Mouse (Mus musculus) MEL (cell line): Measurements from ENCODE around the gene Gm20388. TPM values are rescaled to one million over a fixed set of nuclear protein-coding genes. Genes with fewer than 3 reads are reported as not detected.

ENCODE experiments used
- DNase-seq: peaks from one replicate; pipeline ENCODE4 v3.0.0; 2011; ENCODE audit warnings: low read depth, low spot score
- H3K27ac ChIP-seq: 2 replicates; pipeline ENCODE4 v1.5.1; 2012; ENCODE audit warnings: low read depth, mild to moderate bottlenecking, control low read depth, low read length, moderate library complexity; ENCODE audit not compliant: control insufficient read depth
- H3K27me3 ChIP-seq, 2 experiments: fragments of 150-350 bp in 1 of 2; sonication (generic) in 1 of 2; 2 replicates each; pipeline ENCODE4 v1.6.1; 2012; ENCODE audit warnings: low read length in 2 of 2, mild to moderate bottlenecking in 2 of 2, improper control_type of control experiment in 1 of 2, moderate library complexity in 1 of 2; ENCODE audit not compliant: insufficient read depth in 2 of 2, control insufficient read depth in 1 of 2
- H3K36me3 ChIP-seq, 2 experiments: 2 replicates each; pipeline ENCODE4 v1.6.1; 2012 to 2014; ENCODE audit warnings: low read length in 2 of 2, improper control_type of control experiment in 1 of 2, inconsistent platforms in 1 of 2, mild to moderate bottlenecking in 1 of 2; ENCODE audit not compliant: insufficient read depth in 2 of 2, control insufficient read depth in 1 of 2
- H3K4me1 ChIP-seq, 2 experiments: fragments of 150-350 bp in 1 of 2; sonication (generic) in 1 of 2; 2 replicates each; pipeline ENCODE4 v1.6.1; 2012; ENCODE audit warnings: low read length in 2 of 2, improper control_type of control experiment in 1 of 2, mild to moderate bottlenecking in 1 of 2; ENCODE audit not compliant: insufficient read depth in 2 of 2, control insufficient read depth in 1 of 2
- H3K4me3 ChIP-seq, 2 experiments: fragments of 150-350 bp in 1 of 2; sonication (generic) in 1 of 2; 2 replicates each; pipeline ENCODE4 v1.5.1; 2012; ENCODE audit warnings: low read depth in 2 of 2, low read length in 2 of 2, mild to moderate bottlenecking in 2 of 2, moderate library complexity in 2 of 2, control low read depth in 1 of 2, improper control_type of control experiment in 1 of 2; ENCODE audit not compliant: control insufficient read depth in 1 of 2, insufficient read depth in 1 of 2
- H3K79me2 ChIP-seq: 2 replicates; pipeline ENCODE4 v1.6.1; 2012; ENCODE audit warnings: mild to moderate bottlenecking, low read length, moderate library complexity; ENCODE audit not compliant: control insufficient read depth, poor library complexity, insufficient read depth
- H3K9ac ChIP-seq: 2 replicates; pipeline ENCODE4 v1.6.1; 2012; ENCODE audit warnings: low read depth, mild to moderate bottlenecking, control low read depth, low read length, moderate library complexity; ENCODE audit not compliant: control insufficient read depth, poor library complexity, severe bottlenecking
- H3K9me3 ChIP-seq: fragments of 150-350 bp; sonication (generic); replicated peaks from 2 replicates; pipeline ENCODE4 v1.6.1; 2012; ENCODE audit warnings: mild to moderate bottlenecking, low read length, improper control_type of control experiment, moderate library complexity; ENCODE audit not compliant: insufficient read depth
- BHLHE40 ChIP-seq: IDR thresholded peaks from 2 replicates; pipeline ENCODE4 v1.6.1; 2012; ENCODE audit warnings: low read depth, mild to moderate bottlenecking, inconsistent platforms, low read length, improper control_type of control experiment, borderline replicate concordance
- CHD1 ChIP-seq: IDR thresholded peaks from 2 replicates; pipeline ENCODE4 v1.6.1; 2012; ENCODE audit warnings: low read depth, mild to moderate bottlenecking, inconsistent platforms, low read length, improper control_type of control experiment
- CHD2 ChIP-seq: IDR thresholded peaks from 2 replicates; pipeline ENCODE4 v1.6.1; 2011; ENCODE audit warnings: low read length, improper control_type of control experiment
- E2F4 ChIP-seq: IDR thresholded peaks from 2 replicates; pipeline ENCODE4 v1.6.1; 2011; ENCODE audit warnings: low read depth, low read length, improper control_type of control experiment, borderline replicate concordance
- EP300 ChIP-seq, 2 experiments: IDR thresholded peaks; 2 replicates each; pipeline ENCODE4 v1.6.1; 2011; ENCODE audit warnings: improper control_type of control experiment in 2 of 2, low read length in 2 of 2, low read depth in 1 of 2, mild to moderate bottlenecking in 1 of 2
- ETS1 ChIP-seq: IDR thresholded peaks from 2 replicates; pipeline ENCODE4 v1.6.1; 2012; ENCODE audit warnings: low read depth, mild to moderate bottlenecking, inconsistent platforms, low read length, improper control_type of control experiment, moderate library complexity
- GATA1 ChIP-seq: IDR thresholded peaks from 2 replicates; pipeline ENCODE4 v1.6.1; 2011; ENCODE audit warnings: low read depth, low read length, improper control_type of control experiment
- JUND ChIP-seq: IDR thresholded peaks from 2 replicates; pipeline ENCODE4 v1.6.1; 2011; ENCODE audit warnings: low read depth, mild to moderate bottlenecking, improper control_type of control experiment, low read length
- MYC ChIP-seq: IDR thresholded peaks from 2 replicates; pipeline ENCODE4 v1.6.1; 2011; ENCODE audit warnings: low read depth, mild to moderate bottlenecking, low read length, improper control_type of control experiment, moderate library complexity
- NELFE ChIP-seq: IDR thresholded peaks from 2 replicates; pipeline ENCODE4 v1.6.1; 2011; ENCODE audit warnings: low read depth, low read length, improper control_type of control experiment
- NRF1 ChIP-seq: IDR thresholded peaks from 2 replicates; pipeline ENCODE4 v1.6.1; 2014; ENCODE audit warnings: low read depth, mild to moderate bottlenecking, inconsistent platforms, low read length, improper control_type of control experiment, moderate library complexity; ENCODE audit not compliant: poor library complexity, insufficient read depth, severe bottlenecking
- POLR2AphosphoS2 ChIP-seq: IDR thresholded peaks from 2 replicates; pipeline ENCODE4 v1.6.1; 2011; ENCODE audit warnings: low read length, improper control_type of control experiment
- RAD21 ChIP-seq: IDR thresholded peaks from 2 replicates; pipeline ENCODE4 v1.6.1; 2011; ENCODE audit warnings: mild to moderate bottlenecking, low read depth, low read length, improper control_type of control experiment
- TAL1 ChIP-seq: IDR thresholded peaks from 2 replicates; pipeline ENCODE4 v1.6.1; 2012; ENCODE audit warnings: mild to moderate bottlenecking, inconsistent platforms, low read length, moderate library complexity, mixed read lengths
- TCF12 ChIP-seq: IDR thresholded peaks from 2 replicates; pipeline ENCODE4 v1.6.1; 2014; ENCODE audit warnings: low read depth, mild to moderate bottlenecking, inconsistent platforms, low read length, improper control_type of control experiment, moderate library complexity
- USF1 ChIP-seq: IDR thresholded peaks from 2 replicates; pipeline ENCODE4 v1.6.1; 2014; ENCODE audit warnings: low read depth, mild to moderate bottlenecking, inconsistent platforms, low read length, improper control_type of control experiment, moderate library complexity
- ZNF384 ChIP-seq: IDR thresholded peaks from 2 replicates; pipeline ENCODE4 v1.6.1; 2012; ENCODE audit warnings: low read depth, mild to moderate bottlenecking, inconsistent platforms, low read length, improper control_type of control experiment
- polyA plus RNA-seq, 2 experiments: library from polyadenylated mRNA; stranded (reverse) in 1 of 2; unstranded in 1 of 2; fragments of >175 nt in 1 of 2; fragments of >200 nt in 1 of 2; gene quantifications; 2 replicates each; pipeline versions ENCODE4 v1.2.1 to v1.2.4; 2012; ENCODE audit warnings: low replicate concordance in 2 of 2, low read depth in 1 of 2; ENCODE audit not compliant: insufficient read length in 2 of 2, insufficient read depth in 1 of 2, missing spikeins in 1 of 2
- total RNA-seq: library from RNA; depleted of rRNA; stranded (reverse); fragments of 300-350 nt; gene quantifications from 2 replicates; pipeline ENCODE4 v1.2.3, GENCODE M21; 2012

Gm20388 gene
- total and polyA plus RNA-seq, 3 experiments = 11.1 to 17.8 TPM; not detected in 1

- peaks cover 45 to 64% of the 10 kb centered on the region in 2 experiments for H3K4me1 ChIP-seq
- DNase-seq = no peak
- no peak overlapping the region for H3K9ac ChIP-seq
- H3K9me3 ChIP-seq = no peaks in the 10 kb centered on the region
- peak overlapping the region; percentile 20; the same call in 1 of the 2 replicates for H3K27ac ChIP-seq
- H3K36me3 ChIP-seq = peaks cover 0 to 48% of the 10 kb centered on the region in 2 experiments; a peak in 2 of 4 replicates
- TF ChIP-seq ZNF384 (no peak), POLR2AphosphoS2 (no peak), CHD2 (no peak), JUND (no peak), MYC (no peak), NRF1 (no peak), CHD1 (no peak), GATA1 (no peak), NELFE (no peak)
- H3K4me3 ChIP-seq = no peak overlapping the region
- H3K79me2 ChIP-seq = peaks cover 7% of the 10 kb centered on the region
- no peaks in the 10 kb centered on the region for H3K27me3 ChIP-seq
Observed at GRCm38 (mm10) chr8:120478754-120479153, 568.1 kb downstream of the Gm20388 start.

GRCm38 (mm10) chr8:120479691-120480090 is 569.0 kb downstream of the Gm20388 start:
- no peak overlapping the region for H3K4me3 ChIP-seq
- no peaks in the 10 kb centered on the region for H3K9me3 ChIP-seq
- peaks cover 0 to 47% of the 10 kb centered on the region in 2 experiments; a peak in 2 of 4 replicates for H3K36me3 ChIP-seq
- peak overlapping the region; percentile 64 for H3K27ac ChIP-seq
- H3K79me2 ChIP-seq = peaks cover 9% of the 10 kb centered on the region
- TF ChIP-seq EP300 (IDR thresholded peaks at IDR 0.05; ENCODE audit: low read depth in 1 of 2, low read length in 2 of 2) (peak; percentile 61 to 67), USF1 (no peak), TAL1 (peak; percentile 89), E2F4 (no peak), TCF12 (peak; percentile 64), BHLHE40 (0 out of 2 replicates have a peak, but pooled peaks have one; percentile 20), ETS1 (0 out of 2 replicates have a peak, but pooled peaks have one; percentile 17), RAD21 (no peak), GATA1 (peak; percentile 54)
- 0 out of 2 replicates have a peak overlapping the region, but pooled peaks have one; percentile 13 for H3K9ac ChIP-seq
- peaks cover 39 to 64% of the 10 kb centered on the region in 2 experiments for H3K4me1 ChIP-seq
- H3K27me3 ChIP-seq = no peaks in the 10 kb centered on the region
- DNase-seq = peak; percentile 52
